Mouse (Mus musculus) liver, embryonic 16.5 days (tissue): Measurements from ENCODE around the gene Fbxo34. TPM values are rescaled to one million over a fixed set of nuclear protein-coding genes. Genes with fewer than 3 reads are reported as not detected.

Experiments
- ATAC-seq: fragments of 200-750 bp; cut with Nextera tagmentation; 2 replicates; pipeline ENCODE4 v1.8.0; 2017; ENCODE audit warnings: low read depth, mild to moderate bottlenecking, moderate number of reproducible peaks, moderate library complexity
- H3K27ac ChIP-seq: fragments of 300-500 bp; sonication (generic); 2 replicates; pipeline ENCODE4 v1.5.1; 2014; ENCODE audit warnings: mild to moderate bottlenecking, low read length
- H3K27me3 ChIP-seq: fragments of 300-500 bp; sonication (generic); 2 replicates; pipeline ENCODE4 v1.6.1; 2014; ENCODE audit warnings: low read depth, low read length, mixed read lengths; ENCODE audit not compliant: control insufficient read depth, insufficient read depth
- H3K36me3 ChIP-seq: fragments of 300-500 bp; sonication (generic); 2 replicates; pipeline ENCODE4 v1.6.1; 2014; ENCODE audit warnings: mild to moderate bottlenecking; ENCODE audit not compliant: control insufficient read depth, insufficient read depth
- H3K4me1 ChIP-seq: fragments of 300-500 bp; sonication (generic); 2 replicates; pipeline ENCODE4 v1.6.1; 2014; ENCODE audit warnings: low read depth, low read length, mixed read lengths; ENCODE audit not compliant: control insufficient read depth
- H3K4me2 ChIP-seq: fragments of 300-500 bp; sonication (generic); 2 replicates; pipeline ENCODE4 v1.6.1; 2014; ENCODE audit warnings: low read depth, low read length, mixed read lengths
- H3K4me3 ChIP-seq: fragments of 300-500 bp; sonication (generic); 2 replicates; pipeline ENCODE4 v1.5.1; 2014; ENCODE audit warnings: low read depth, mild to moderate bottlenecking, low read length
- H3K9ac ChIP-seq: fragments of 300-500 bp; sonication (generic); 2 replicates; pipeline ENCODE4 v1.6.1; 2014; ENCODE audit warnings: low read depth, low read length
- H3K9me3 ChIP-seq: fragments of 300-500 bp; sonication (generic); replicated peaks from 2 replicates; pipeline ENCODE4 v1.6.1; 2016; ENCODE audit warnings: low read length; ENCODE audit not compliant: control insufficient read depth
- WGBS: fragments of 180-500 bp; shearing (Covaris S2); extraction: QIAGEN DNeasy Blood & Tissue Kit; methylation state at CpG from one replicate; pipeline ENCODE4 v1.1.7; 2014; ENCODE audit not compliant: insufficient replicate concordance; 5-methylcytosine and 5-hydroxymethylcytosine counted together
- polyA plus RNA-seq: library from polyadenylated mRNA; unstranded; fragments of >200 nt; fragmentation: Nextera tagmentation; extraction: Ambion mirVana; gene quantifications from 2 replicates; pipeline ENCODE4 v1.2.1, GENCODE M21; 2015

Fbxo34 gene
- polyA plus RNA-seq, 1 experiment from 2014 or later, result 41.6 TPM

GRCm38 (mm10) chr14:47422466-47422865, 27.8 kb upstream of the Fbxo34 start:
- no peak for ATAC-seq
- WGBS, result 56% methylated on average over 4 of the region's 4 CpGs
- H3K36me3 ChIP-seq, result no peaks in the 10 kb centered on the region
- H3K4me3 ChIP-seq, result no peak overlapping the region
- peaks cover 11% of the 10 kb centered on the region for H3K4me1 ChIP-seq
- H3K27ac ChIP-seq, result no peak overlapping the region
- no peaks in the 10 kb centered on the region for H3K27me3 ChIP-seq
- H3K9me3 ChIP-seq, result no peaks in the 10 kb centered on the region
- H3K9ac ChIP-seq, result no peak overlapping the region
- H3K4me2 ChIP-seq, result no peak overlapping the region

GRCm38 (mm10) chr14:47432987-47433386, 17.2 kb upstream of the Fbxo34 start:
- ATAC-seq, result no peak
- H3K9me3 ChIP-seq, result no peaks in the 10 kb centered on the region
- H3K4me2 ChIP-seq, result no peak overlapping the region
- H3K27ac ChIP-seq, result no peak overlapping the region
- no peak overlapping the region for H3K4me3 ChIP-seq
- no peaks in the 10 kb centered on the region for H3K36me3 ChIP-seq
- no peaks in the 10 kb centered on the region for H3K4me1 ChIP-seq
- H3K27me3 ChIP-seq, result no peaks in the 10 kb centered on the region
- H3K9ac ChIP-seq, result no peak overlapping the region

GRCm38 (mm10) chr14:47438947-47439346, 11.3 kb upstream of the Fbxo34 start:
- ATAC-seq, result no peak
- H3K9ac ChIP-seq, result no peak overlapping the region
- H3K9me3 ChIP-seq, result no peaks in the 10 kb centered on the region
- H3K36me3 ChIP-seq, result no peaks in the 10 kb centered on the region
- no peaks in the 10 kb centered on the region for H3K4me1 ChIP-seq
- H3K27ac ChIP-seq, result no peak overlapping the region
- H3K4me2 ChIP-seq, result no peak overlapping the region
- H3K4me3 ChIP-seq, result no peak overlapping the region
- WGBS, result 50% methylated on average over 3 of the region's 3 CpGs
- H3K27me3 ChIP-seq, result no peaks in the 10 kb centered on the region

- H3K27me3 ChIP-seq, result no peaks in the 10 kb centered on the region
- H3K9me3 ChIP-seq, result no peaks in the 10 kb centered on the region
- no peak overlapping the region for H3K9ac ChIP-seq
- H3K4me1 ChIP-seq, result no peaks in the 10 kb centered on the region
- no peaks in the 10 kb centered on the region for H3K36me3 ChIP-seq
- no peak for ATAC-seq
- H3K4me2 ChIP-seq, result no peak overlapping the region
- 32% methylated on average over 2 of the region's 2 CpGs for WGBS
- no peak overlapping the region for H3K27ac ChIP-seq
- H3K4me3 ChIP-seq, result no peak overlapping the region
These were observed 5.3 kb upstream of the Fbxo34 start for GRCm38 (mm10) chr14:47444907-47445306.

GRCm38 (mm10) chr14:47445331-47446095, 4.7 kb upstream of the Fbxo34 start:
- no peak for ATAC-seq
- H3K9ac ChIP-seq, result no peak overlapping the region
- WGBS, result 44% methylated on average over 9 of the region's 9 CpGs

GRCm38 (mm10) chr14:47459556-47459955, 9.3 kb downstream of the Fbxo34 start:
- Histone ChIP-seq H3K27me3 (peaks cover 3% of the 10 kb centered on the region; the same call in 1 of the 2 replicates), H3K9ac (no peak overlapping the region), H3K4me2 (no peak overlapping the region), H3K9me3 (no peaks in the 10 kb centered on the region), H3K27ac (no peak overlapping the region), H3K4me3 (no peak overlapping the region), H3K36me3 (no peaks in the 10 kb centered on the region), H3K4me1 (no peaks in the 10 kb centered on the region; the same call in 1 of the 2 replicates)
- 44% methylated on average over 4 of the region's 4 CpGs for whole genome bisulfite sequencing
- no peak for ATAC-seq

More at GRCm38 (mm10) chr14:47445331-47446095, 4.7 kb upstream of the Fbxo34 start:
- Histone ChIP-seq H3K27me3 (no peaks in the 10 kb centered on the region), H3K36me3 (no peaks in the 10 kb centered on the region), H3K9me3 (no peaks in the 10 kb centered on the region), H3K4me3 (no peak overlapping the region), H3K4me1 (no peaks in the 10 kb centered on the region), H3K27ac (no peak overlapping the region), H3K4me2 (no peak overlapping the region)

GRCm38 (mm10) chr14:47461997-47462396, 11.8 kb downstream of the Fbxo34 start:
- no peak overlapping the region for H3K4me3 ChIP-seq
- no peak overlapping the region for H3K4me2 ChIP-seq
- no peaks in the 10 kb centered on the region for H3K36me3 ChIP-seq
- peak; percentile 53 for ATAC-seq
- H3K4me1 ChIP-seq, result no peaks in the 10 kb centered on the region; the same call in 1 of the 2 replicates
- 44% methylated on average over 8 of the region's 8 CpGs for WGBS
- peaks cover 3% of the 10 kb centered on the region for H3K27me3 ChIP-seq
- no peaks in the 10 kb centered on the region for H3K9me3 ChIP-seq
- H3K27ac ChIP-seq, result no peak overlapping the region
- H3K9ac ChIP-seq, result no peak overlapping the region

- H3K4me2 ChIP-seq, result no peak overlapping the region
- no peak overlapping the region for H3K4me3 ChIP-seq
- H3K27me3 ChIP-seq, result peaks cover 3% of the 10 kb centered on the region
- no peaks in the 10 kb centered on the region for H3K9me3 ChIP-seq
- no peaks in the 10 kb centered on the region; the same call in 1 of the 2 replicates for H3K4me1 ChIP-seq
- WGBS, result 68% methylated on average over 4 of the region's 4 CpGs
- H3K9ac ChIP-seq, result no peak overlapping the region
- H3K36me3 ChIP-seq, result no peaks in the 10 kb centered on the region
- no peak overlapping the region for H3K27ac ChIP-seq
- ATAC-seq, result 0 out of 2 replicates have a peak, but pooled peaks have one; percentile 41
These were observed 12.2 kb downstream of the Fbxo34 start for GRCm38 (mm10) chr14:47462453-47462852.

- Histone ChIP-seq H3K4me3 (no peak overlapping the region), H3K36me3 (no peaks in the 10 kb centered on the region), H3K9ac (no peak overlapping the region), H3K4me2 (no peak overlapping the region), H3K27ac (no peak overlapping the region), H3K4me1 (no peaks in the 10 kb centered on the region; the same call in 1 of the 2 replicates), H3K27me3 (peaks cover 3% of the 10 kb centered on the region), H3K9me3 (no peaks in the 10 kb centered on the region)
- no peak for ATAC-seq
- WGBS, result 51% methylated on average over 9 of the region's 9 CpGs
These were observed 12.7 kb downstream of the Fbxo34 start for GRCm38 (mm10) chr14:47462877-47463460.
